Mouse (Mus musculus) cortical plate, adult 2 months (tissue): Measurements from ENCODE around the gene Hectd1. TPM values are rescaled to one million over a fixed set of nuclear protein-coding genes. Genes with fewer than 3 reads are reported as not detected.
A peak's percentile ranks its signal among the peaks of the same experiment; 100 is the strongest.

Experiments used
- H3K27ac ChIP-seq: fragments of 200-500 bp; 2 replicates; pipeline ENCODE4 v1.5.1; 2012; ENCODE audit warnings: low read length, control low read depth, inconsistent platforms; ENCODE audit not compliant: insufficient read depth
- H3K4me1 ChIP-seq: fragments of 200-500 bp; 2 replicates; pipeline ENCODE4 v1.6.1; 2011; ENCODE audit warnings: low read length; ENCODE audit not compliant: control insufficient read depth, insufficient read depth
- H3K4me3 ChIP-seq: fragments of 200-500 bp; 2 replicates; pipeline ENCODE4 v1.5.1; 2011; ENCODE audit warnings: mild to moderate bottlenecking, low read length, control low read depth; ENCODE audit not compliant: insufficient read depth
- CTCF ChIP-seq: fragments of 200-500 bp; IDR thresholded peaks from 2 replicates; pipeline ENCODE4 v1.5.1; 2011; ENCODE audit warnings: mild to moderate bottlenecking, control low read depth, low read length; ENCODE audit not compliant: insufficient read depth; ENCODE audit errors: extremely low read depth
- POLR2A ChIP-seq: fragments of 200-500 bp; IDR thresholded peaks from 2 replicates; pipeline ENCODE4 v1.6.1; 2011; ENCODE audit warnings: mild to moderate bottlenecking, low read length, control low read depth; ENCODE audit not compliant: insufficient read depth; ENCODE audit errors: extremely low read depth
- polyA plus RNA-seq: library from polyadenylated mRNA; depleted of rRNA; stranded (reverse); fragments of >200 nt; gene quantifications from 2 replicates; pipeline ENCODE4 v1.2.3, GENCODE M21; 2012

Gene Hectd1
- polyA plus RNA-seq, 1 experiment: 33.0 TPM

GRCm38 (mm10) chr12:51828716-51829289, 533 bp downstream of the Hectd1 start:
- Histone ChIP-seq H3K27ac (peak overlapping the region; percentile 96), H3K4me3 (peak overlapping the region; percentile 92), H3K4me1 (0 out of 2 replicates have a peak, but pooled peaks cover 1% of the 10 kb centered on the region)
- TF ChIP-seq CTCF (no peak), POLR2A (no peak)

DNA sequence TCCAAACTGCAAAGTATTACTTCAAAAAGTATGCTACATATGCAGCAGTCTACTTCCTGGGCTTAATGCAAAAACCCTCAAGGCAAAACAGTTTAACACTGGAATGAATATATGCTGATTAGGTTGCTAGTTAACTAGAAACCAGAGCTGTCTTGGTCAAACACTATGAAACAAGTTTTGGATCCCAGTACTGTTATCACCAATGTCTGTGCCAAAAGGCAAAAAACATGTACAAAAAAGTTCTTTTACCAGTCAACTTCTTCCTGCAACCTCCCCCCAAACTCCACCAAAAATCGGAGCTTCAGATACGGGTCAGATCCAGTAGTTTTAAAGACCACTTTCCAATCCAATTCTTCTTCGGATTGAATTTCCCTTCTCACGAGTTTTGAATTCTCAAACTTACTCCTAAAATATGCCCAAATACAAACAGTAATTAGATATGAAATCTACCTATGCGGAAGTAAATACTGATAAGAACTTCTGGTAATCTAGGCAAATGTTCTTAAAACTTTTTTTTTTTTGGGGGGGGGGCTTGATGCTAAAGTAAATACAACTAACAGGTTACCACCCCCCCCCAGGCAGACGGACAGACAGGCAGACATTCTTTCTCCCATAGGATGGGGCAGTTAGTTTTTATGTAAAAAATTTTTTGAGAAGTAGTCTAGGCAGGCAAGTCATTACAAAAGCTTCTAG, 1.2 kb downstream of the Hectd1 start:
- TF ChIP-seq CTCF (no peak), POLR2A (no peak)
- H3K4me1 ChIP-seq: peaks cover 1% of the 10 kb centered on the region; the same call in 1 of the 2 replicates
- no peak overlapping the region for H3K27ac ChIP-seq
- H3K4me3 ChIP-seq: peak overlapping the region; percentile 92

DNA sequence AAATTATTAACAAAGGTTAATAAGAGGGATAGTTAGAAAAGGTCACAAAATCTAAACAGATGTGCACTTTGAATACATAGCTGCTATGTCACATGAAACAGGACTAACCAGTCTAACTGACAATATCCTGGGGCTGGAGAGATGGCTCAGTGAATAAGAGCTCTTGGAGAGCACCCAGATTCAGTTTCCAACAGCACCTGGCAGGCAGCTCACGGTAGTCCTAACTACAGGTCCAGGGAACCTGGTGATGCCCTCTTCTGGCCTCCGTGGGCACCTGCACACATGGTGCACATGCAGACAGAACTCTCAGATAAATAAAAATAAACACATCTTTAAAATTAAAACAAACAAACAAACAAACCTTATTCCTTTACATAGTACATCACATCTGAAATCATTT, 4.0 kb downstream of the Hectd1 start:
- Histone ChIP-seq H3K27ac (no peak overlapping the region), H3K4me3 (no peak overlapping the region), H3K4me1 (peaks cover 1% of the 10 kb centered on the region; the same call in 1 of the 2 replicates)
- no peak for TF ChIP-seq POLR2A
- TF ChIP-seq CTCF: no peak

- H3K27ac ChIP-seq: no peak overlapping the region
- TF ChIP-seq POLR2A (no peak), CTCF (no peak)
- no peak overlapping the region for H3K4me3 ChIP-seq
- peaks cover 1% of the 10 kb centered on the region; the same call in 1 of the 2 replicates for H3K4me1 ChIP-seq
Measured at GRCm38 (mm10) chr12:51823311-51823710, 6.0 kb downstream of the Hectd1 start.

- TF ChIP-seq POLR2A (no peak), CTCF (no peak)
- H3K4me1 ChIP-seq: peaks cover 3% of the 10 kb centered on the region; the same call in 1 of the 2 replicates
Measured at GRCm38 (mm10) chr12:51822861-51823260, 6.5 kb downstream of the Hectd1 start.

DNA sequence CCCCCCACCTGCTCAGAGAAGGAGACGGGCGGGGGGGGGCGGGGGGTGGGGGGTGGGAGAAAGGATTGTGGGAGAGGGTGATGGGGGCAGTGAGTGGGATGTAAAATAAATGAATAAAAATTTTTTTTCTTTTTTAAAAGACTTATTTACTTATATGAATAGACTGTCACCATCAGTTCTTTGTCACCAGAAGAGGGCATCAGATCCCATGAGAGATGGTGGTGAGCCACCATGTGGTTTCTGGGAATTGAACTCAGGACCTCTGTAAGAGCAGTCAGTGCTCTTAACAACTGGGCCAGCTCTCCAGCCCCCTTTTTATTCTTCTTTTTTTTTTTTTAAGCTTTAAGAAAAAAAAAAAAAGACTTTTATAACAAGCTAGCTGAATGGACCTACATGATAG, 7.1 kb downstream of the Hectd1 start:
- no peak overlapping the region for H3K27ac ChIP-seq

More at GRCm38 (mm10) chr12:51822861-51823260, 6.5 kb downstream of the Hectd1 start:
- H3K4me3 ChIP-seq: no peak overlapping the region
- H3K27ac ChIP-seq: no peak overlapping the region

GRCm38 (mm10) chr12:51821256-51821655, 8.1 kb downstream of the Hectd1 start:
- no peak for TF ChIP-seq POLR2A
- TF ChIP-seq CTCF: no peak
- H3K4me1 ChIP-seq: peaks cover 1% of the 10 kb centered on the region; the same call in 1 of the 2 replicates
- H3K4me3 ChIP-seq: no peak overlapping the region
- H3K27ac ChIP-seq: no peak overlapping the region

More for the DNA sequence above, 7.1 kb downstream of the Hectd1 start:
- peaks cover 2% of the 10 kb centered on the region; the same call in 1 of the 2 replicates for H3K4me1 ChIP-seq
- no peak for TF ChIP-seq CTCF
- TF ChIP-seq POLR2A: no peak
- H3K4me3 ChIP-seq: no peak overlapping the region

DNA sequence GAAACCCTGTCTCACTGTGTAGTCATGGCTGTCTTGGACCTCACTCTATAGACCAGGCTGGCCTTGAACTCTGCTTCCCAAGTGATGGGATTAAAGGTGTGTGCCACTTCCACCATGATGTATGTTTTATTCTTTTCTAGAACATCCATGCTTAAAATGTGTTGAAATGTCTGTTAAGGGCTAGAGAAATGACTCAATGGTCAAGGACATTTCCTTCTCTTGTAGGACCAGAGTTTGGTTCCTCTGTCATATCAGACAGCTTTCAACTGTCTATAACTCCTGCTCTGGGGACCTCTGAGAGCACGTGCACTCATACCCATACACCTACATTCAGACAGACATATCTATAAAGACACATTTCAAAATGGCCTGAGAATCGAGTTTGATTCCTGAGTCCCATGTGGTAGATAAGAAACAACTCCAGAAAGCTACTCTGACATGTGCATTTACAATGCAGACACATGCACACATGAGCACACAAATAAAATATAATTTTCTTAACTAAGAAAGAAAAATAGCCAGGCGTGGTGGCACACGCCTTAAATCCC, 9.3 kb downstream of the Hectd1 start:
- TF ChIP-seq CTCF (no peak), POLR2A (no peak)
- H3K4me1 ChIP-seq: peaks cover 1% of the 10 kb centered on the region; the same call in 1 of the 2 replicates
- H3K4me3 ChIP-seq: no peak overlapping the region
- H3K27ac ChIP-seq: no peak overlapping the region

- TF ChIP-seq CTCF: no peak
- no peak for TF ChIP-seq POLR2A
- no peak overlapping the region for H3K4me3 ChIP-seq
- no peak overlapping the region for H3K27ac ChIP-seq
- peaks cover 1% of the 10 kb centered on the region; the same call in 1 of the 2 replicates for H3K4me1 ChIP-seq
Measured at GRCm38 (mm10) chr12:51817815-51818613, 11.3 kb downstream of the Hectd1 start.
